27 mouse cellular contexts compared by ENCODE assay signal in genomic region chr1:162953079-162953478, GRCm38 (mm10). TPM values are rescaled to one million over a fixed set of nuclear protein-coding genes. Genes with fewer than 3 reads are reported as not detected.
DNase-seq lines count a peak whose midpoint lies in the region; ATAC-seq and TF ChIP-seq lines count a peak whose summit lies in the region.
"Had no signal": no experiment of that assay in that cellular context is flagged by ENCODE, and none has a peak within 500 bp of the region (broad histone marks: within the 10 kb centered on the region; RNA-seq: fewer than 3 reads in every experiment).

No protein-coding gene starts in this region.

- no peak overlapping the region for H3K9ac ChIP-seq in intestine, postnatal 0 days (ENCODE audit: low read depth, low read length)
- H3K9ac ChIP-seq: forebrain, embryonic 12.5 days; liver, postnatal 0 days had no signal

- no peak overlapping the region for H3K4me2 ChIP-seq in intestine, postnatal 0 days (replicated peaks; ENCODE audit: low read depth)
- H3K4me2 ChIP-seq: forebrain, embryonic 12.5 days had no signal

- ATAC-seq in intestine, postnatal 0 days = peak; percentile 31; the same call in 1 of the 2 replicates
- ATAC-seq: liver, postnatal 0 days; midbrain, embryonic 16.5 days had no signal

- no peak overlapping the region for H3K4me3 ChIP-seq in intestine, postnatal 0 days (ENCODE audit: low read depth, low read length)
- H3K4me3 ChIP-seq: forebrain, embryonic 12.5 days; megakaryocyte, embryonic 14.5 days had no signal

- H3K36me3 ChIP-seq in intestine, postnatal 0 days (ENCODE audit: control insufficient read depth, insufficient read depth) = no peaks in the 10 kb centered on the region
- H3K36me3 ChIP-seq: forebrain, embryonic 12.5 days had no signal

- H3K4me1 ChIP-seq in intestine, postnatal 0 days (replicated peaks; ENCODE audit: control insufficient read depth, insufficient read depth, low read length) = no peaks in the 10 kb centered on the region
- H3K4me1 ChIP-seq: forebrain, embryonic 12.5 days; megakaryocyte, embryonic 14.5 days had no signal

- H3K9me3 ChIP-seq in intestine, postnatal 0 days (ENCODE audit: control insufficient read depth) = no peaks in the 10 kb centered on the region
- H3K9me3 ChIP-seq: forebrain, embryonic 12.5 days had no signal

- whole genome bisulfite sequencing in intestine, postnatal 0 days = 34% methylated on average over 2 of the region's 2 CpGs

- H3K27me3 ChIP-seq in intestine, postnatal 0 days (replicated peaks; ENCODE audit: control insufficient read depth, insufficient read depth, low read length) = no peaks in the 10 kb centered on the region
- H3K27me3 ChIP-seq: forebrain, embryonic 12.5 days; megakaryocyte, embryonic 14.5 days had no signal

- no peak for TF ChIP-seq CTCF in intestine, postnatal 0 days (IDR thresholded peaks at IDR 0.05; ENCODE audit: low read depth)

- no peak overlapping the region for H3K27ac ChIP-seq in intestine, postnatal 0 days (ENCODE audit: low read depth, low read length)
- H3K27ac ChIP-seq: forebrain, embryonic 12.5 days had no signal

- DNase-seq in heart, adult 18-20 months = peak; percentile 31 to 52
- DNase-seq in heart, postnatal 4 days = no peak
- DNase-seq in lung, postnatal 25 days (ENCODE audit: low spot score) = peak; percentile 49
- no peak for DNase-seq in lung, postnatal 14 days
- DNase-seq in R1 (ENCODE audit: low read depth, low spot score) = peak; percentile 9
- DNase-seq in right cerebral cortex, adult 2 months (ENCODE audit: low spot score in 2 of 2) = no peak
- DNase-seq in layer of hippocampus, adult 18-20 months (ENCODE audit: low spot score in 2 of 2) = no peak
- DNase-seq: cerebellum, adult 11 months; cerebellum, postnatal 25 days; gastrocnemius, postnatal 36 days; liver; liver, postnatal 0 days; retina, postnatal 1 day; thymus, postnatal 4 days had no signal

RNA-seq across cellular contexts. Expression of gene Fmo6, which starts 15.8 kb away (rescaled TPM):
- total RNA-seq in heart, adult 18-20 months (2021) = 1 to 10 TPM in 1 of 2 experiments, not detected in 1; 1.3 TPM
- total RNA-seq in heart, postnatal 4 days (2021) = not detected
- polyA plus RNA-seq in intestine, postnatal 0 days (2015; fragmentation: Nextera tagmentation; extraction: Ambion mirVana) = not detected in 2 replicates
- total RNA-seq in layer of hippocampus, adult 18-20 months (2021) = not detected
- total RNA-seq: adrenal gland, postnatal 4 days; gastrocnemius, postnatal 36 days; heart, postnatal 36 days; layer of hippocampus, postnatal 25 days; left cerebral cortex, postnatal 36 days had no signal
- polyA plus RNA-seq: C2C12; large intestine, adult 2 months; liver, postnatal 0 days; midbrain, embryonic 16.5 days; small intestine, adult 2 months had no signal

RNA-seq across cellular contexts. Expression of gene Fmo3, which starts 31.2 kb away (rescaled TPM):
- 1 to 10 TPM in 1 of 2 experiments, not detected in 1; 1.8 TPM for total RNA-seq in heart, adult 18-20 months (2021)
- total RNA-seq in heart, postnatal 4 days (2021) = not detected
- polyA plus RNA-seq in intestine, postnatal 0 days (2015; fragmentation: Nextera tagmentation; extraction: Ambion mirVana) = not detected in 2 replicates
- total RNA-seq in layer of hippocampus, adult 18-20 months (2021) = not detected
- total RNA-seq: gastrocnemius, postnatal 36 days; heart, postnatal 36 days; layer of hippocampus, postnatal 25 days; left cerebral cortex, postnatal 36 days had no signal
- polyA plus RNA-seq: C2C12; embryonic facial prominence, embryonic 14.5 days; forebrain, embryonic 12.5 days; kidney, embryonic 14.5 days; large intestine, adult 2 months; midbrain, embryonic 16.5 days; small intestine, adult 2 months had no signal

RNA-seq across cellular contexts. Expression of gene Fmo2, which starts 54.6 kb away (rescaled TPM):
- 10 to 100 TPM; 41.6 to 51.5 TPM for total RNA-seq in heart, adult 18-20 months (2021)
- total RNA-seq in heart, postnatal 4 days (2021) = 10 to 100 TPM in 1 of 2 experiments, 1 to 10 TPM in 1; 7.9 to 11.9 TPM
- polyA plus RNA-seq in intestine, postnatal 0 days (2015; fragmentation: Nextera tagmentation; extraction: Ambion mirVana) = 3.8 and 4.4 TPM in 2 replicates
- total RNA-seq in layer of hippocampus, adult 18-20 months (2021) = 1 to 10 TPM; 3.2 to 5.5 TPM
- polyA plus RNA-seq: C2C12; forebrain, embryonic 12.5 days had no signal

Comparison
In these comparisons a context has a peak if more than half of its experiments do, and no peak if none do; other contexts are left out.
1. DNase-seq: peak in heart, adult 18-20 months (2 of 2), lung, postnatal 25 days (single experiment) and R1 (single experiment); none in heart, postnatal 4 days (single experiment), lung, postnatal 14 days (single experiment), right cerebral cortex, adult 2 months (0 of 2) and layer of hippocampus, adult 18-20 months (0 of 2).